18 mouse cellular contexts compared by ENCODE assay signal in the genomic region with DNA sequence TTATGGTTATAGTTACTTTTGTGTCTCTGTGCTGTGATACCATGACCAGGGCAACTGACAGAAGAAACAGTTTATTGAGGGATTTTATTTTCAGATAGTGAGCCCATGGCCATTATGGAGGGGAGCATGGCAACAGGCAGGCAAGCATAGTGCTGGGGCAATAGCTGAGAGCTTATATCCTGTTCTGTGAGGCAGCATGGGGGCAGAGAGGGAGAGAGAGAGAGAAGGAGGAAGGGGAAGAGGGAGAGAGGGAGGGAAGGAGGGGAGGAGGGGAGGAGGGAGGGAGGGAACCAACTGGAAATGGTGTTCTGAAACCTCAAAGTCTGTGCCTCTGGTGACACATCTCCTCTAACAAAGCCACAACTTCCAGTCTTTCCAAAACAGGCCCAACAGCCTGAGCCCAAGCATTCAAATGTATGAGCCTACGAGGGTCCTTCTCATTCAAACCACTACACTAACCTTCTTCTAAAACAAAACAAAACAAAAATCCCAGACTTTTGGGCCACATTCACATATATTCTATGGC.
"Had no signal": no experiment of that assay in that cellular context is flagged by ENCODE, and none has a peak within 500 bp of the region (broad histone marks: within the 10 kb centered on the region; RNA-seq: fewer than 3 reads in every experiment).

No protein-coding gene starts in this region.

- ATAC-seq: midbrain, embryonic 15.5 days had no signal

- H3K4me1 ChIP-seq: midbrain, embryonic 12.5 days; midbrain, embryonic 15.5 days had no signal

- H3K4me3 ChIP-seq: megakaryocyte, embryonic 14.5 days; midbrain, embryonic 12.5 days; midbrain, embryonic 15.5 days; myocyte; neural tube, embryonic 13.5 days; neural tube, embryonic 15.5 days had no signal

- H3K36me3 ChIP-seq: midbrain, embryonic 12.5 days; midbrain, embryonic 15.5 days; neural tube, embryonic 13.5 days; neural tube, embryonic 15.5 days had no signal

- H3K9ac ChIP-seq: lung, embryonic 14.5 days; midbrain, embryonic 12.5 days; midbrain, embryonic 15.5 days; neural tube, embryonic 13.5 days; neural tube, embryonic 15.5 days had no signal

- H3K9me3 ChIP-seq: megakaryocyte, embryonic 14.5 days; midbrain, embryonic 12.5 days; midbrain, embryonic 15.5 days; neural tube, embryonic 13.5 days; neural tube, embryonic 15.5 days had no signal

- H3K27me3 ChIP-seq: midbrain, embryonic 12.5 days; midbrain, embryonic 15.5 days; neural tube, embryonic 13.5 days; neural tube, embryonic 15.5 days had no signal

- H3K4me2 ChIP-seq: lung, embryonic 14.5 days; midbrain, embryonic 12.5 days; midbrain, embryonic 15.5 days; neural tube, embryonic 13.5 days; neural tube, embryonic 15.5 days had no signal

- DNase-seq: lung, adult 18-20 months; lung, embryonic 14.5 days; lung, postnatal 10 days; lung, postnatal 4 days; retina, postnatal 1 day; right cerebral cortex, adult 18-20 months; right cerebral cortex, postnatal 25 days; right cerebral cortex, postnatal 4 days; spleen, adult 18-20 months; thymus, adult 18-20 months; thymus, postnatal 14 days; thymus, postnatal 36 days had no signal

- H3K27ac ChIP-seq: midbrain, embryonic 12.5 days; midbrain, embryonic 15.5 days; neural tube, embryonic 13.5 days; neural tube, embryonic 15.5 days had no signal
